Mouse (Mus musculus) kidney, postnatal 0 days (tissue): Measurements from ENCODE around the gene BC024978. TPM values are rescaled to one million over a fixed set of nuclear protein-coding genes. Genes with fewer than 3 reads are reported as not detected.
A peak's percentile ranks its signal among the peaks of the same experiment; 100 is the strongest.

Experiments used
- ATAC-seq: fragments of 200-750 bp; cut with Nextera tagmentation; replicated peaks from 2 replicates; pipeline ENCODE4 v1.8.0; 2017; ENCODE audit warnings: low read depth, moderate number of reproducible peaks, moderate TSS enrichment, moderate library complexity; ENCODE audit not compliant: low FRiP score
- DNase-seq: peaks from one replicate; pipeline ENCODE4 v3.0.0-alpha.2; 2016; ENCODE audit warnings: low spot score
- H3K27ac ChIP-seq: fragments of 300-500 bp; sonication (generic); 2 replicates; pipeline ENCODE4 v1.5.1; 2014; ENCODE audit warnings: mild to moderate bottlenecking
- H3K27me3 ChIP-seq: fragments of 300-500 bp; sonication (generic); 2 replicates; pipeline ENCODE4 v1.6.1; 2014; ENCODE audit warnings: low read length, mixed read lengths; ENCODE audit not compliant: insufficient read depth
- H3K36me3 ChIP-seq: fragments of 300-500 bp; sonication (generic); 2 replicates; pipeline ENCODE4 v1.6.1; 2014; ENCODE audit warnings: low read length, mixed read lengths; ENCODE audit not compliant: insufficient read depth
- H3K4me1 ChIP-seq: fragments of 300-500 bp; sonication (generic); replicated peaks from 2 replicates; pipeline ENCODE4 v1.6.1; 2014; ENCODE audit warnings: antibody characterized with exemption, low read length, mixed read lengths; ENCODE audit not compliant: insufficient read depth
- H3K4me2 ChIP-seq: fragments of 300-500 bp; sonication (generic); 2 replicates; pipeline ENCODE4 v1.6.1; 2014; ENCODE audit warnings: mild to moderate bottlenecking, low read length, moderate library complexity, mixed read lengths
- H3K4me3 ChIP-seq: fragments of 300-500 bp; sonication (generic); replicated peaks from 2 replicates; pipeline ENCODE4 v1.5.1; 2014; ENCODE audit warnings: low read depth, low read length
- H3K9ac ChIP-seq: fragments of 300-500 bp; sonication (generic); 2 replicates; pipeline ENCODE4 v1.6.1; 2014; ENCODE audit warnings: low read depth, low read length
- H3K9me3 ChIP-seq: fragments of 300-500 bp; sonication (generic); replicated peaks from 2 replicates; pipeline ENCODE4 v1.6.1; 2016; ENCODE audit warnings: low read length, inconsistent platforms, mixed read lengths
- CTCF ChIP-seq: IDR thresholded peaks from 2 replicates; pipeline ENCODE4 v1.5.1; 2016; ENCODE audit warnings: antibody characterized with exemption, low read depth, mild to moderate bottlenecking, moderate library complexity
- WGBS: fragments of 180-500 bp; shearing (Covaris S2); extraction: QIAGEN DNeasy Blood & Tissue Kit; methylation state at CpG from one replicate; pipeline ENCODE4 v1.1.7; 2014; 5-methylcytosine and 5-hydroxymethylcytosine counted together
- polyA plus RNA-seq: library from polyadenylated mRNA; unstranded; fragments of >200 nt; fragmentation: Nextera tagmentation; extraction: Ambion mirVana; gene quantifications from 2 replicates; pipeline ENCODE4 v1.2.1, GENCODE M21; 2015

The BC024978 gene
- polyA plus RNA-seq, 1 experiment from 2014 or later = 2.2 TPM

- peaks cover 31% of the 10 kb centered on the region; the same call in 1 of the 2 replicates for H3K4me1 ChIP-seq
- ATAC-seq = no peak
- H3K9me3 ChIP-seq = no peaks in the 10 kb centered on the region
- no peaks in the 10 kb centered on the region for H3K27me3 ChIP-seq
- 83% methylated on average over 3 of the region's 3 CpGs for WGBS
- no peak for TF ChIP-seq CTCF
- no peak overlapping the region for H3K4me3 ChIP-seq
- no peak overlapping the region for H3K9ac ChIP-seq
- DNase-seq = no peak
- H3K36me3 ChIP-seq = peaks cover 22% of the 10 kb centered on the region
- no peak overlapping the region for H3K4me2 ChIP-seq
- peak overlapping the region; percentile 27; the same call in 1 of the 2 replicates for H3K27ac ChIP-seq
Measured at GRCm38 (mm10) chr7:27160921-27161320, 34.7 kb upstream of the BC024978 start.

- Histone ChIP-seq H3K9me3 (no peaks in the 10 kb centered on the region), H3K36me3 (peaks cover 22% of the 10 kb centered on the region), H3K27ac (no peak overlapping the region), H3K27me3 (no peaks in the 10 kb centered on the region), H3K4me2 (no peak overlapping the region), H3K4me1 (peaks cover 31% of the 10 kb centered on the region; the same call in 1 of the 2 replicates), H3K4me3 (no peak overlapping the region), H3K9ac (no peak overlapping the region)
- TF ChIP-seq CTCF = no peak
- ATAC-seq (no peak), DNase-seq (peak; percentile 29)
- 82% methylated on average over 4 of the region's 4 CpGs for WGBS
Measured at GRCm38 (mm10) chr7:27161744-27162143, 33.8 kb upstream of the BC024978 start.

- Histone ChIP-seq H3K27me3 (no peaks in the 10 kb centered on the region), H3K9ac (0 out of 2 replicates have a peak overlapping the region, but pooled peaks have one; percentile 31), H3K36me3 (peaks cover 15% of the 10 kb centered on the region), H3K4me3 (no peak overlapping the region), H3K27ac (0 out of 2 replicates have a peak overlapping the region, but pooled peaks have one; percentile 2), H3K4me2 (peak overlapping the region; percentile 66; the same call in 1 of the 2 replicates), H3K9me3 (no peaks in the 10 kb centered on the region), H3K4me1 (peaks cover 31% of the 10 kb centered on the region; the same call in 1 of the 2 replicates)
- ATAC-seq (no peak), DNase-seq (no peak)
- 80% methylated on average over 5 of the region's 5 CpGs for WGBS
- TF ChIP-seq CTCF = no peak
Measured at GRCm38 (mm10) chr7:27162780-27163449, 32.7 kb upstream of the BC024978 start.

GRCm38 (mm10) chr7:27163450-27163805, 32.2 kb upstream of the BC024978 start:
- Histone ChIP-seq H3K9ac (0 out of 2 replicates have a peak overlapping the region, but pooled peaks have one; percentile 31), H3K27ac (0 out of 2 replicates have a peak overlapping the region, but pooled peaks have one; percentile 2)

GRCm38 (mm10) chr7:27164112-27164947, 31.3 kb upstream of the BC024978 start:
- Histone ChIP-seq H3K4me3 (peak overlapping the region; percentile 62; the same call in 1 of the 2 replicates), H3K4me2 (peak overlapping the region; percentile 66; the same call in 1 of the 2 replicates), H3K9ac (peak overlapping the region; percentile 69; the same call in 1 of the 2 replicates), H3K36me3 (peaks cover 3% of the 10 kb centered on the region; the same call in 1 of the 2 replicates), H3K4me1 (peaks cover 35% of the 10 kb centered on the region; the same call in 1 of the 2 replicates), H3K27ac (no peak overlapping the region), H3K9me3 (no peaks in the 10 kb centered on the region), H3K27me3 (no peaks in the 10 kb centered on the region)
- no peak for ATAC-seq
- DNase-seq = no peak
- WGBS = 84% methylated on average over 33 of the region's 33 CpGs
- no peak for TF ChIP-seq CTCF

More at GRCm38 (mm10) chr7:27163450-27163805, 32.2 kb upstream of the BC024978 start:
- 52% methylated on average over 5 of the region's 5 CpGs for WGBS
- DNase-seq (peak; percentile 30), ATAC-seq (no peak)
- H3K9me3 ChIP-seq = no peaks in the 10 kb centered on the region
- H3K36me3 ChIP-seq = peaks cover 10% of the 10 kb centered on the region; the same call in 1 of the 2 replicates
- H3K27me3 ChIP-seq = no peaks in the 10 kb centered on the region
- no peak for TF ChIP-seq CTCF
- H3K4me1 ChIP-seq = peaks cover 34% of the 10 kb centered on the region; the same call in 1 of the 2 replicates
- peak overlapping the region; percentile 66; the same call in 1 of the 2 replicates for H3K4me2 ChIP-seq
- H3K4me3 ChIP-seq = 0 out of 2 replicates have a peak overlapping the region, but pooled peaks have one; percentile 3
